Mouse (Mus musculus) colon, adult 2 months (tissue): ENCODE data around the gene Jchain. TPM values are rescaled to one million over a fixed set of nuclear protein-coding genes. Genes with fewer than 3 reads are reported as not detected.

Experiments used
- polyA plus RNA-seq: library from polyadenylated mRNA; depleted of rRNA; stranded (reverse); fragments of >200 nt; gene quantifications from 2 replicates; pipeline ENCODE4 v1.2.3, GENCODE M21; 2012; rRNA removed

Gene Jchain
- 300 and 332 TPM in 2 replicates for polyA plus RNA-seq

GRCm38 (mm10) chr5:88527657-88528056, at the start of gene Jchain:
Gene Jchain (minus strand): TSS chr5:88527891.

GRCm38 (mm10) chr5:88564501-88565147, 36.9 kb upstream of the Jchain start, which contains the start of gene Rufy3:
Gene Rufy3 (plus strand): TSS chr5:88565040.

DNA sequence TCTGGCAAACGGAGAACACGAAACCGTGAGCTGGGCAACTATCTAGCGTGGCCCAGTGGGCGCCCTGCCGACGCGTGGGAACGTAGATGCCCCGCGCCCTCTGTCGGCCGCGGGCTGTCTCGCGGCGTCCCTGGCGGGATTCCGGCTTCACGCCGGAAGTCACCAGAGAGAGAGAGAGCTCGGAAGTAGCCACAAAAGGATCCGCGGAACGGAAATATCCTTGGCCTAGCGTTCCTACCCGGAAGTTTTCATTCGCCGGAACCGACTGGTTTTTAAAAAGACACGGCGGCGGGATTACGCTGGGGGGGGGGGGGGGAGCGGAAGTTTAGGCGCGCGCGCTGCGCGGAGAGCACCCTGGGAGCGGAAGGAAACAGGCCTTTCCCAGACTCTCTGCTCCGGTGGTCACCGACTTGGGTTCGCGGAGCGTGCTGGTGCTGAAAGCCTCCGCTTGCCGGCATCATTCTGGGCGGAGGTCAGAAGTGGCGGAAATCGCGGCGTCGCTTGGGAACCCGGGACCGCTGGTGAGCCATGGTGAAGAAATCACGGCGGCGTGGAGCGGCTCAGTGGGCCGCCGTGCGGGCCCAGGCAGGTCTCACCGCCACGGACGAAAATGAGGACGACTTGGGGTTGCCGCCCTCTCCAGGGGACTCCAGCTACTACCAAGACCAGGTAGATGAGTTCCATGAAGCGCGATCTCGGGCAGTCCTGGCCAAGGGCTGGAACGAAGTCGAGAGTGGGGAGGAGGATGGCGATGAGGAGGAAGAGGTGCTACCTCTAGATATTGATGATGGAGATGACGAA, 26.6 kb upstream of the Jchain start, which contains the start of gene Utp3:
TSS of gene Utp3 (plus strand) at position 377 of the 801 bp plus-strand sequence.

DNA sequence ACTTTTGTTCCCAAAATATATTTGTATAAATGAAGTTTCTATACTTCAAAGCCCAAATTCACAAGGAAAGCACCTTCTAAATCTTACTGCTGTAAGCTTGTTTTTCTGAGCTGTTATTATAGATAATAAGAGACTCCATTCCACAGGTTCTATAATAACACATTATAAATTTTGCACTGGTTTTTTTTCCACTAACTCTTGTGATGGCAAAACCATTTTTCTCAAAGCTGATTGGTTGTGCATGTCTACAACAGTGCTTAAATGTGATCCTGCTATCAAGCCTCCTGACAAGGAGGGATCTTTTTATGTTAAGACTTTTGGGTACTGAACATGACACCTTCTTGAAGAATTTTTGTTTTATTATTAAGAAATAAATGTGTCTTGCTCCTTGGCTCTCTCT, 40.0 kb downstream of the Jchain start, which contains the start of gene Enam:
TSS of gene Enam (plus strand) at position 301 of the 400 bp plus-strand sequence.

Other genes with a start within 250 kb of the Jchain start
- gene Prol1, start 210.6 kb downstream of the Jchain start, polyA plus RNA-seq, result not detected in 2 replicates
- not detected in 2 replicates for gene Amtn, start 151.8 kb downstream of the Jchain start, polyA plus RNA-seq
- not detected in 2 replicates for gene Ambn, start 71.9 kb downstream of the Jchain start, polyA plus RNA-seq
- gene Enam, start 39.9 kb downstream of the Jchain start, polyA plus RNA-seq, result not detected in 2 replicates
- gene Utp3, start 26.6 kb upstream of the Jchain start, polyA plus RNA-seq, result 8.1 and 9.0 TPM in 2 replicates
- 6.1 and 6.2 TPM in 2 replicates for gene Rufy3, start 37.1 kb upstream of the Jchain start, polyA plus RNA-seq
- 34.8 and 38.9 TPM in 2 replicates for gene Grsf1, start 148.3 kb upstream of the Jchain start, polyA plus RNA-seq
- gene Mob1b, start 193.0 kb upstream of the Jchain start, polyA plus RNA-seq, result 3.1 and 3.3 TPM in 2 replicates
- gene Dck, start 237.1 kb upstream of the Jchain start, polyA plus RNA-seq, result 2.4 and 3.0 TPM in 2 replicates